Mouse (Mus musculus) hindbrain, embryonic 16.5 days (tissue): ENCODE data around the gene Atxn7l2. TPM values are rescaled to one million over a fixed set of nuclear protein-coding genes. Genes with fewer than 3 reads are reported as not detected.

Experiments
- ATAC-seq: fragments of 200-750 bp; cut with Nextera tagmentation; 2 replicates; pipeline ENCODE4 v1.8.0; 2017; ENCODE audit warnings: moderate TSS enrichment, moderate library complexity
- H3K27ac ChIP-seq: fragments of 300-500 bp; sonication (generic); 2 replicates; pipeline ENCODE4 v1.5.1; 2014; ENCODE audit warnings: low read depth, mild to moderate bottlenecking, control low read depth, low read length, moderate library complexity
- H3K27me3 ChIP-seq: fragments of 300-500 bp; sonication (generic); replicated peaks from 2 replicates; pipeline ENCODE4 v1.6.1; 2014; ENCODE audit warnings: low read length; ENCODE audit not compliant: control insufficient read depth, insufficient read depth
- H3K36me3 ChIP-seq: fragments of 300-500 bp; sonication (generic); 2 replicates; pipeline ENCODE4 v1.6.1; 2014; ENCODE audit warnings: mild to moderate bottlenecking, low read length, moderate library complexity, mixed read lengths; ENCODE audit not compliant: control insufficient read depth, insufficient read depth
- H3K4me1 ChIP-seq: fragments of 300-500 bp; sonication (generic); 2 replicates; pipeline ENCODE4 v1.6.1; 2014; ENCODE audit warnings: low read depth, low read length; ENCODE audit not compliant: control insufficient read depth, insufficient read depth
- H3K4me2 ChIP-seq: fragments of 300-500 bp; sonication (generic); 2 replicates; pipeline ENCODE4 v1.6.1; 2014; ENCODE audit warnings: mild to moderate bottlenecking, low read length, control low read depth, moderate library complexity
- H3K4me3 ChIP-seq: fragments of 300-500 bp; sonication (generic); 2 replicates; pipeline ENCODE4 v1.5.1; 2014; ENCODE audit warnings: mild to moderate bottlenecking, low read length, control low read depth, moderate library complexity
- H3K9ac ChIP-seq: fragments of 300-500 bp; sonication (generic); 2 replicates; pipeline ENCODE4 v1.6.1; 2014; ENCODE audit warnings: low read depth, mild to moderate bottlenecking, control low read depth, low read length, moderate library complexity
- H3K9me3 ChIP-seq: fragments of 300-500 bp; sonication (generic); 2 replicates; pipeline ENCODE4 v1.6.1; 2014; ENCODE audit warnings: mild to moderate bottlenecking, low read length, moderate library complexity; ENCODE audit not compliant: control insufficient read depth
- WGBS: fragments of 180-500 bp; shearing (Covaris S2); extraction: QIAGEN DNeasy Blood & Tissue Kit; methylation state at CpG from one replicate; pipeline ENCODE4 v1.1.7; 2014; 5-methylcytosine and 5-hydroxymethylcytosine counted together
- polyA plus RNA-seq: library from polyadenylated mRNA; unstranded; fragments of >200 nt; fragmentation: Nextera tagmentation; extraction: Ambion mirVana; gene quantifications from 2 replicates; pipeline ENCODE4 v1.2.1, GENCODE M21; 2015

Gene Atxn7l2
- polyA plus RNA-seq, 1 experiment from 2014 or later = 19.6 TPM

- Histone ChIP-seq H3K27ac (no peak overlapping the region), H3K4me3 (no peak overlapping the region), H3K9me3 (no peaks in the 10 kb centered on the region), H3K9ac (no peak overlapping the region), H3K27me3 (peaks cover 29% of the 10 kb centered on the region), H3K4me2 (no peak overlapping the region), H3K4me1 (peaks cover 10% of the 10 kb centered on the region), H3K36me3 (no peaks in the 10 kb centered on the region)
- no peak for ATAC-seq
- WGBS = 78% methylated on average over 2 of the region's 2 CpGs
Observed at GRCm38 (mm10) chr3:108227521-108227920, 16.8 kb upstream of the Atxn7l2 start.

- Histone ChIP-seq H3K9me3 (no peaks in the 10 kb centered on the region), H3K36me3 (no peaks in the 10 kb centered on the region), H3K4me3 (peak within 1 kb of the TSS; percentile 42), H3K27ac (no peak within 1 kb of the TSS), H3K9ac (peak within 1 kb of the TSS; percentile 45), H3K4me2 (peak within 1 kb of the TSS; percentile 76), H3K27me3 (peaks cover 29% of the 10 kb centered on the region), H3K4me1 (peaks cover 10% of the 10 kb centered on the region)
- ATAC-seq = peak; percentile 42; the same call in 1 of the 2 replicates
- 3% methylated on average over 34 of the region's 44 CpGs for WGBS
Observed at GRCm38 (mm10) chr3:108226558-108227350, 16.0 kb upstream of the Atxn7l2 start, which contains the start of gene Sypl2. Sypl2 (minus strand) TSS chr3:108226648.

- peak; percentile 27 for ATAC-seq
- H3K9me3 ChIP-seq = no peaks in the 10 kb centered on the region
- H3K36me3 ChIP-seq = no peaks in the 10 kb centered on the region
- H3K9ac ChIP-seq = peak overlapping the region; percentile 45
- H3K4me1 ChIP-seq = peaks cover 10% of the 10 kb centered on the region
- no peak overlapping the region for H3K27ac ChIP-seq
- 3% methylated on average over 56 of the region's 67 CpGs for WGBS
- peak overlapping the region; percentile 76 for H3K4me2 ChIP-seq
- peak overlapping the region; percentile 42 for H3K4me3 ChIP-seq
- H3K27me3 ChIP-seq = peaks cover 29% of the 10 kb centered on the region
Observed at GRCm38 (mm10) chr3:108225711-108226557, 15.2 kb upstream of the Atxn7l2 start.

- Histone ChIP-seq H3K4me1 (no peaks in the 10 kb centered on the region), H3K36me3 (no peaks in the 10 kb centered on the region), H3K4me3 (no peak overlapping the region), H3K27ac (no peak overlapping the region), H3K9me3 (no peaks in the 10 kb centered on the region), H3K9ac (no peak overlapping the region), H3K27me3 (peaks cover 16% of the 10 kb centered on the region), H3K4me2 (no peak overlapping the region)
- WGBS = 63% methylated on average over 3 of the region's 3 CpGs
- ATAC-seq = no peak
Observed at GRCm38 (mm10) chr3:108220661-108221060, 9.9 kb upstream of the Atxn7l2 start.

GRCm38 (mm10) chr3:108214734-108215133 lies 4.0 kb upstream of the Atxn7l2 start:
- 30% methylated on average over 5 of the region's 5 CpGs for WGBS
- H3K9me3 ChIP-seq = no peaks in the 10 kb centered on the region
- H3K9ac ChIP-seq = no peak overlapping the region
- peaks cover 11% of the 10 kb centered on the region for H3K4me1 ChIP-seq
- no peaks in the 10 kb centered on the region for H3K36me3 ChIP-seq
- H3K27ac ChIP-seq = no peak overlapping the region
- H3K4me2 ChIP-seq = no peak overlapping the region
- H3K4me3 ChIP-seq = no peak overlapping the region
- no peak for ATAC-seq
- no peaks in the 10 kb centered on the region; the same call in 1 of the 2 replicates for H3K27me3 ChIP-seq

- peak overlapping the region; percentile 97 for H3K27ac ChIP-seq
- H3K27me3 ChIP-seq = no peaks in the 10 kb centered on the region; the same call in 1 of the 2 replicates
- no peak overlapping the region for H3K4me2 ChIP-seq
- H3K4me1 ChIP-seq = peaks cover 22% of the 10 kb centered on the region
- H3K9me3 ChIP-seq = no peaks in the 10 kb centered on the region
- no peaks in the 10 kb centered on the region for H3K36me3 ChIP-seq
- ATAC-seq = no peak
- no peak overlapping the region for H3K9ac ChIP-seq
- 86% methylated on average over 8 of the region's 8 CpGs for WGBS
- H3K4me3 ChIP-seq = no peak overlapping the region
Observed at GRCm38 (mm10) chr3:108212406-108212805, 1.7 kb upstream of the Atxn7l2 start.

- Histone ChIP-seq H3K9ac (peak overlapping the region; percentile 31; the same call in 1 of the 2 replicates), H3K4me1 (peaks cover 22% of the 10 kb centered on the region), H3K4me2 (peak overlapping the region; percentile 59), H3K36me3 (no peaks in the 10 kb centered on the region), H3K4me3 (peak overlapping the region; percentile 50), H3K9me3 (no peaks in the 10 kb centered on the region), H3K27me3 (no peaks in the 10 kb centered on the region; the same call in 1 of the 2 replicates), H3K27ac (peak overlapping the region; percentile 97)
- no peak for ATAC-seq
- 60% methylated on average over 6 of the region's 6 CpGs for WGBS
Observed at GRCm38 (mm10) chr3:108211845-108212244, 1.1 kb upstream of the Atxn7l2 start.

GRCm38 (mm10) chr3:108209946-108210770 lies 576 bp downstream of the Atxn7l2 start:
- Histone ChIP-seq H3K4me3 (peak overlapping the region; percentile 50), H3K4me2 (peak overlapping the region; percentile 90), H3K9me3 (no peaks in the 10 kb centered on the region), H3K27me3 (no peaks in the 10 kb centered on the region), H3K36me3 (peaks cover 10% of the 10 kb centered on the region), H3K9ac (peak overlapping the region; percentile 81), H3K4me1 (peaks cover 22% of the 10 kb centered on the region), H3K27ac (peak overlapping the region; percentile 97)
- WGBS = under 1% methylated on average over 72 of the region's 72 CpGs
- ATAC-seq = peak; percentile 95
